Mouse (Mus musculus) left cerebral cortex, adult 9 months (tissue): ENCODE data around the gene Skida1.
"Not testable (repeated sequence)": the region's sequence is repeated elsewhere in the genome, so short reads cannot be mapped to it uniquely, and the experiment has no call there.

ENCODE experiments used
- DNase-seq, 2 experiments: peaks; one replicate each; pipeline ENCODE4 v3.0.0; 2022; ENCODE audit warnings: low spot score in 2 of 2

Skida1 gene

DNA sequence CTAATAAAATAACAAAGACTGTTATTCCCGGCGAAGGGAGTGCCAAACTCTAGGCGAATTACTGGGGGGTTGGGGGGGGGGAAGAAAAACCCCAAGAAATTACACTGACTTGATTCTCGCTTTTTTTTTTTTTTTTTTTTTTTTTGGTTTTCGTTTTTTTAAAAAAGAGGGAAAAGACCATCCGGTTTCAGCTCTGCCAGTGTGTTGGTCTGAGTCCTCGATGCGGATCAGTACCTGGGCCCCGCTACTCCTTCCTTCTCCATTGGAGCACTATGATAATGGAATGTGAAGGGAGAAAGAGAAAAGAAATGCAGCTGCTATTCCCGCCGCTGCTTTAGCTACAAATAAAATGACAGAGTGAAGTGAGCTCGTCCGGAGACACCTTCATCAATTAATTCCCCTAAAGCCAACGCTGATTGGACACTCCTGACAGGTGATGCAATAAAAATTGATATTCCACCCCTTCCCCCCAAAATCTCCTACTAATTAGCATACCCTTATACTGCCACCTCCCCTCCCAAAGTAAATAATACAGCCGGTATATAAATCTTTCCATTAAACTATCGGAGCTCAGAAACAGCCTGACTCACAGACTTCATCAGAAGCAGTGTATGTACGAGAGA, at the start of gene Skida1:
Skida1 (minus strand) TSS at position 599 of the 623 bp plus-strand sequence.
- DNase-seq: no peak

DNA sequence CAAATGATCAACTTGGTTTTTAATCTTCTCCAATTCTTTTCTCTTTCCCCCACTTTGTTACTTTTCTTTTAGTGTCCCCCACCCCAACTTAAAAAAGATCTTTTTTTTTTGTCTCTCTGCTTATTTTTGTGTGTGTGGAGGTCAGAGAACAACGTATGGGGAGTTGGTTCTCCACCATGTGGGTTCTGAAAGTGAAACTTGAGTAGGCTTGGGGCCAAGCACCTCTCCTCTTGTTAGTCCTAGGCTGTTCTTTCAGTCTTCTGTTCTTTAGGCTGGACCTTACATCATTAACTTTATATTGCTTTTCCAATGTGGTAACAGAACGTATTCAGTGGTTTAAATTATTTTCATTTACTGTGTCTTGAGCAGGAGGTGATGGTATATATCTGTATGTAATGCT, 47.0 kb upstream of the Skida1 start:
- no peak for DNase-seq

DNA sequence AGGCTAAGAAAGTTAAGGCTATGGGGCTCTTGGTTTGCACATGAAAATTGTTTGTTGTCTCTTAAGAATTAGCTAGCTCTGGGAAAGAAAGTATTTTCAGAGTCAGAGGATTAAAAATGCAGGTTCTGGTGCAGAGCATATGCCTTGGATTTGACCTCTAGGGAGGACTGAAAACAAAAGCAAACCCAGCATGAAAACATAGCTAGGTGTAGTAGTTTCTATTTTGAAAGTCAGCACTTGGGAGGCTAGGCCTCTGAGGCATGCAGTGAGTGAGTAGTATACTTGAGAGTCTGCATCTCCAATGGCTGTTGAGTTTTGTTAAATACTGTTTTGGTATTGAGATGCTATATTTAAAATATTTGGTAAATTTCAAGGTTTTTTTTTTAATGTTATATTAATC, 45.5 kb upstream of the Skida1 start:
- no peak for DNase-seq

DNA sequence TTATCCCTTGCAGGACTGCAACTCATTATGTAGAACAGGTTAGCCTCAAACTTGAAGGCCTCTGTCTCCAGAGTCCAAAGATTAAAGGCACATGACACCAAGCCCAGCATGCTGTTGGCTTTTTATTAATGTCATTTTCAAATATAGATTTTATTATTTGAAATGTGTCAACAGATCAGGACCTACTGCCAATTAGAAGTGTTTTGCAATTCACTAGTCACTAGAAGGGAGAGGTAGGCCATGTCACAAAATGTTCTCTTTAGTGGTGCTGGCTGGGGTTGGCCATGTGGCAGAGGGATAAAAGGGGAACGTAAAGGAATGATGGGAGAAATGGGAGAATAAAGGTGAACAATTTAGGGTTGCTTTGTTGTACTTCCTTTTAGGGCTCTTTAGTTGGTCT, 45.0 kb upstream of the Skida1 start:
- no peak for DNase-seq

DNA sequence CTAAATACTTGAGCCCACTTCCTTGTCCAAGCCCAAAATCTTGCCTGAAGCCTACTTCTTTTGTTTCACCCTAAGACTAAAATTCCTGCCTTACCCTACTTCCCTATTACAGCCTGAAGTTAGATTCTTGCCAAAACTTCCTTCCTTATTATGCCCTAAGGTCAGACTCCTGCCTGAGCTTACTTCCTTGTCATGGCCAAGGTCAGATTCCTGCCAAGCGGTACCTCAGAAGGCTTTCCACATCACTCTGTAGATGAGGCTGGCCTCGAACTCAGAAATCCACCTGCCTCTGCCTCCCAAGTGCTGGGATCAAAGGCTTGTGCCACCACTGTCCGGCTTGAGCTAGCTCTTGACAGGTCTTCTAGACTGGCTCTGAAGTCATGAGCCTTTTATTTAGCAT, 38.8 kb upstream of the Skida1 start:
- DNase-seq: not testable (repeated sequence)

DNA sequence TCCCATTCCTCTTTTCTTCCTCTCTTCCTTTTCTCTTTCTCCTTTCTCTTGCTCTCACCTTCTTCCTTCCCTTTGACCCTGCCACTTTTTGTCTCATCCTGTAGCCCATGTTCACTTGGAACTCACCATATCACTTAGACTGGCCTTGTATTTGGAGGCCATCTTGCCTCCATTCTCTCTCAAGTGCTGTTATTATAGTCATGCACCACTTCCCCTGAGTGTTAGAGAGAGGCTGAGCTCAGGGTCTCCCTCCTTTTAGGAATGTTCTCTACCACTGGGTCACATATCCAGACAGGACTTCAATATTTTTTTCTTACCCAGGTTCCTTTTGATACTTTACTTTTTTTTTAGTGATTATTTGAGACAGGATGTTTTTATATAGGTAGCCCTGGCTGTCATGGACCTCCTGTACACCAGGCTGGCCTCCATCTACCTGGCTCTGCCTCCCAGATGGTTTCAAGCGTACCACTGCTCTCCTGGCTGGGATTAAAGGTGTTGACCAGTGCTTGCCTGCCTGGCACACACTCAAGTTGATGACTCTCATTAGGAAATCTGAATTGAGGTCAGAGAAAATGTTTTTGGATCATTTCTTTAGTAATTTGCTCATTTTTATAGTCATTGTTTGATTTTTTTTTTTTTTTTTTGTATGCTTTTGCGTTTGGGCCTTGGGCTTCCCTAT, 31.5 kb upstream of the Skida1 start:
- DNase-seq: no peak

DNA sequence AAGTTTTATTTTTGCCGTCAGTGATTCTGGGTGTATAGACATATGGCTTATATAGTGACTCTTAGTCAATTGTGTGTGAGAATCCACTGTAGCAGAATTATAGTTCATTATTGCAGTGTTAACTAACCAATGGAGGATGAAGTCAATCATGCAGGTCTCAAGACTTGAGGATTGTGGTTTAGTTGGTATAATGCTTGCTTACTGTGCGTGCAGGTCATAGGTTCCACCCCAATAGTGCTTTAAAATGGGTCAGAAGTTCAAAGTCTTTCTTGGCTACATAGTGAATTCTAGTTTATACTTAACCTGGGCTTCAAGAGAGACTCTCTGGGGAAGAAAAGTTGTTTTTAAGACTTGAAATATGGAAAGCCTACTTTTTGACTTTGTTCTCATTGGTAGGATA, 23.1 kb upstream of the Skida1 start:
- DNase-seq: no peak

DNA sequence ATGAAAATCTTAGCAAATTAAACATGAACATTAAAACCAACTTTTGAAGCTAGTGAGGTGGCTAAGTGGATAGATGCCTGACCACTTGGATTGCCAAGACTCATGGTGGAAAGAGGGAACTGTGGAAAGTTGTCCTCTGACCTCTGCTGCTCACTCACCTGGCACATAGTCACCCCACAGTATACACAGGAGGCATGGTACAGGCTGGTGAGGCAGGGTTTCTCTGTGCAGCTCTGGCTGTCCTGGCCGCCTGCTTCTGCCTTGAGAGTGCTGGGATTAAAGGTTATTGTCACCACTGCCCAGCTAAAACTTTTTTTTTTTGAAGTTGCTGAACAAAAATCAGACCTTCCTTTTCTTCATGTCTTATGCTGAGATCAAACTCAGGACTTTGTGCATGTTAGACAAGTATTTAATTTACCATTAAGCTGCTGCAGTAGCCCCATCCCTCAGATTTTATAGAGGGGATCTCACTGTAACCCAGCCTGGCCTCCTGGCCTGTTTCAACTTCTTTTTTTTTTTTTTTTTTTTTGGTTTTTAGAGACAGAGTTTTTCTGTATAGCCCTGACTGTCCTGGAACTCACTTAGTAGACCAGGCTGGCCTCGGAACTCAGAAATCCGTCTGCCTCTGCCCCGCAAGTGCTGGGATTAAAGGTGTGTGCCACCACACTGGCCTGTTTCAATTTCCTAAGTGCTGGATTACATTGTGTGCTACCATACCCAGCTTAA, 19.4 kb upstream of the Skida1 start:
- no peak for DNase-seq

DNA sequence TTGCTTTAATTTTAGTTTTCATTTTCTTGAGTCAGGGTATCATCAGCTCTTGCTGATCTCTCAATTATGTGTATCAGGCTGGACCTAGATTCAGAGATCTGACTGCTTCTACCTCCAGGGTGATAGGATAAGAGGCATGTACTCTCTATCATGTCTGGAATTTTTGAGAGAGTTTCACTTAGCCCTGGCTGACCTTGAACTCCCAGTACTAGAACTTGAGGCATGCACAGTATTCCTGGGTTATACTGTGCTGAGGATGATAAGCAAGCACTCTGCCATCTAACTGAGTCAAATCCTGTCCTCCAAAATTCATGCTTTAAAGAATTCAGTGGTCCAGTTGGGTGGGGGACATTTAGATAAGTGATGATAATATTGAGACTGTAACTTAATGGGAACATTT, 17.6 kb upstream of the Skida1 start:
- DNase-seq: no peak

DNA sequence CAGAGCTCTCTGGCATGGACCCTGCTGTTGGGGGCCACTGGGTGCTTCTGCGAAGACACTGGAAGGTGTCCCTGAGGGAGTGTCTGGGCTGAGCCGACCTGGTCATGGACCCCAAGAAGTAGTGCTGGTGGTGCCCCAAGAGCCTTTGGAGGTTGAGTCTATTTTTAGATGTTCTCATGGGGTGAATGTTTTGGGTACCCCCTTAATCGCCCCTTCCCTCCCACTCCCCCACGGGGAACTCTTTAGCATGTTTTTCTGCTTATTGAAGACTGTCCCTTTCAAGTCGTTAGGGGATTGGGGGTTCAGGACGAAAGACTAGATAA, 16.8 kb upstream of the Skida1 start:
- no peak for DNase-seq

DNA sequence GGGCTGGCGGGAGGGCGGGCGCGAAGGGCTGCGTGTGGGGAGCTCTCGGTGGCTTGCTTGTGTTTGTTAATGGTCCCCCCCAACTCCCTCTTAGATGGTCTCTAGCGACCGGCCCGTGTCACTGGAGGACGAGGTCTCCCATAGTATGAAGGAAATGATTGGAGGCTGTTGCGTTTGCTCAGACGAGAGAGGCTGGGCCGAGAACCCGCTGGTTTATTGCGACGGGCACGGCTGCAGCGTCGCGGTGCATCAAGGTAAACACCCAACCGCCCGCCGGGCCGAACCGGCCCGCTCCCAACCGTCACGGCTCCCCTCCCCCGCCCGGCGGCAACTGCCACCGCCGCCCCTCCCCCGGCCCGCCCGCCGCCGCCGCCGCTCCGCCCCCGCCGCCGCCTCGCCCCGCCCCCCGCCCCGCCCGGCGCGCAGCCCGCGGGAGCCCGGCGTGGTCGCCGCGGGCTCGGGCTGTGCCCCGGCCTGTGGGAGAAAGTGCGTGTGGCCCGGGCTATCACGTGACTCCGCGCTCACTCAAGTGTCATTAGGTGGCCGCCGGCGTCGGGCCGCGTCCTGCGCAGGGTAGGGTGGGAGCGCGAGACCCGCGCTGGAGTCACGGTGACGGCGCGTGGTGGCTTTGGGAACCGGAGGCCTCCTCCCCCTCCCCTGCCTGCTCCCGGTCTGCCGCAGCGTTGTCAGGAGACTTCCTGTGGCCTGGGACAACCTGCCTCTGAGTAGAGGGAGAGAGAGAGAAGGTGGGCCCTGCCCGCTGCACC, 16.3 kb upstream of the Skida1 start:
- peak in 1 of 2 experiments; percentile 68 for DNase-seq

DNA sequence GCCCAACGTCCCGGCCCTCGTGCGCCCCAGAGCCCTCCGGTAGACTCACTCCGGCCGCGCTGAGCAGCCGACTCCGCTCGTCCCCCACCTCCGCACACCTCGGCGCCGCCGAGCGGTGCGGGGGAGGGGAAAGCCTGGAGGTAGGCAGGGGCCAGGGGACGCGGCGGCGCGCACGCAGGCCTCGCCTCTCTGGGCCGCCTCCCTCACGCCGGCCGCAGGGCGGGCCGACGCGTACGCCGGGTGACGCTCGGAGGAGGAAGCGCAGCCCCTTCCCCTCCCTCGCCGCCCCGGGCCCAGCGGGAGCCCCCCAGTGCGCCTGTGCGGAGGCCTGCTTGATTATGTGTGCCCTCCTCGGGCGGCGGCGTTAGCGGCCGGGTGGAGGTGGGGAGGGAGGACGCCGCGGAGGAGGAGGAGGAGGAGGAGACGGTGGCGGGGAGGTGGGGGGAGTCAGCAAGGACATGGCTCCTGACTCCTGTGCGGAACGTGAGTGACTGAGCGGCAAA, 15.6 kb upstream of the Skida1 start:
- DNase-seq: peak; percentile 87 to 89

DNA sequence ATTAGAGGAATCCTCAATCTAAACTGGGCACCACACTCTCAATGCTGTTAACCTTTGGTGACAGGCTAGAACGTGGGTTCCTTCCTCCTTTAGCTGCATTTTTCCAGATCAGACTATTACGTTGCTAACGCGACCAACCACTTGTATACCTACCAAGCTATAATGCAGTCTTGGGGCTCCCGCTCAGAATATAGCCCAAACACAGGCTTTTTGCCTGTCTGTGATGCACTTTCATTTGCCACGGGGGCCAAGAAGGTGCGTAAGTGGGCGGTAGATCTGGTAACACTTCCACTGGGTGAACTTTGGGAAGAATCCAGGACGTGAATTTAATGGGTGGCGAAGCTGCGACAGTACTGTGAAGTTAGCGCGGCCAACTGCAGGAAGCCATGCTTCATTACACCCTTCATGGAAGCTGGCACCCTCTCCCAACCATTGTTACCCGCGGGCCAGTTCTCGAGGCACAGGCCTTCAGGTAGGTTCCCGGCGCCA, 15.0 kb upstream of the Skida1 start:
- DNase-seq: peak; percentile 30 to 61

DNA sequence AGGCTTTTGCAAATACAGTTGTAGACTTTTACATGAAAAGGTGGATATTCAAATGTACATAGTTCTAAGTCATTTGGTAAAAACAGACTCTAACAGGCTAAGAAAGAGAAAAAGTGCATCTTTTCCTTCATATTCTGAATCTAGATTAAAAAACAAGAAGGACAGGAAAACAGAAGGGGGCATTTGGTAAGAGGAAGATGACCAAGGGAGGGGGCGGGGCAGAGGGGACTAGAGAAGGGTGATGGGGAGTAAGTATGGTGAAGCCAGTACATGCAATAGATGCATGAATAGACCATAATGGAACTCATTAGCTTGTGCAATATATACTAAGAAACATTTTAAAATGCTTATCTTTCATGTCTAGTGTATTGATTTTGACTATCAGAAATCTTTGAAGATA, 11.5 kb upstream of the Skida1 start:
- DNase-seq: no peak

DNA sequence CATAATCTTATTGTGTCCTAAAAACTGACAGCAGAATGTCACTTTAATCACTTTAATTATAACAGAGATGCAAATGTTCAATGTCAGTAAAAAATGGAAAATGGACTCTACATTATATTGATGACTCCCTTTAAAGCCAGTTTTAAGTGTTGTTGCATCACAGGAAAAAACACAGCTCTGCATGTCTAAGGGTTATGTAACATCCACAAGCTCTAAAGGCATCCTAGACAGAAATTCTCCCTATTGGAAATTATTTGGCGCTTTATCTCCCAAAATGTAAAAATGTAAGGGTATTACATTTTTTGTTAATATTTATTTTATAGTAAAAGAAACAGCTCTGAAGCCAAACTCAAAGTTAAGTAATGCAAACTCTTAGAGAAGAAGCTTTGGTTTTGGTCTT, 11.0 kb upstream of the Skida1 start:
- DNase-seq: no peak

DNA sequence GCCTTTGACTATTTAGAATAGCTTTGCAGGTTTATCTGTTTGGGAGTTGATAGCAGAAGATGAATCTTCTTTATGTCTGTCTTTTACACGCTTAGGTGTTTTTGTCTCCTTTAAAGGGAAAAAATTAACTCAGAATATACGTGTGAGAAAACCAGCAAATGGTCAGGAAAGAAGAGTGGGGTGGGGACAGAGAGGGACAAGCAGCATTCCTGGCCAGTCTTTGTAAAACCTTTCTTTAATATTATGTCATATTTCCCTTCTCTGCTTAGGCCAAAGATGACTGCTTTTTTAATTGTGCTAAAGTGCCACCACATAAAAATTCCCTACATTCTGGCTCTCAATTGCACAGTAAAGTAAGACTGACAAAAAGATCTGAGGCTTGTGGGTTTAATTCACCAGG, 10.2 kb upstream of the Skida1 start:
- no peak for DNase-seq

DNA sequence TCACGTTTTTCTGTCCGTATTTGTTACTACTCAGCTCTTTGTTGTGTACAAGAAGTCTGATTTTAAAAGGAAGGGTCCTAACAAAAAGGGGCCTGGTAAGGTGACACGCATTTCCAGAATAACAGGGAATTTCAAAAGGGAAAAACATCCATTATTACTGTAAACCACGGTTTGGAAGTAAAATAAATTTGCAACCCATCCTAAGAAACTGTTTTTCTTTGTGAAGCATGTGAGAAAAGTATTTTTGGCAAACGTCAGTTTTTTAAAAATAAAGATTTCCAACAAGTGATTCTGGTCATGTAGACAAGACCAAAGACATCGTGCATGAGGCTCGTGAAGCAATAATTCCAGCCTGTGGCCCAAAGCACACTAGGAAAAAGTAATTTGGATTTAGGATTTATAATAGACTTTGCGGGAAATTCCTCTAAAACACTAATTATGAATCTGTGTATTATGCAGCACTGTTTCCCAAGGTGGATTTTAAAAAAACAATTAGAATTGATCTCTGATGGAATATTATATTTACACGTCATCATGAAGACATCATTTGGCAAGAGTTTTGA, 9.4 kb upstream of the Skida1 start:
- no peak for DNase-seq

DNA sequence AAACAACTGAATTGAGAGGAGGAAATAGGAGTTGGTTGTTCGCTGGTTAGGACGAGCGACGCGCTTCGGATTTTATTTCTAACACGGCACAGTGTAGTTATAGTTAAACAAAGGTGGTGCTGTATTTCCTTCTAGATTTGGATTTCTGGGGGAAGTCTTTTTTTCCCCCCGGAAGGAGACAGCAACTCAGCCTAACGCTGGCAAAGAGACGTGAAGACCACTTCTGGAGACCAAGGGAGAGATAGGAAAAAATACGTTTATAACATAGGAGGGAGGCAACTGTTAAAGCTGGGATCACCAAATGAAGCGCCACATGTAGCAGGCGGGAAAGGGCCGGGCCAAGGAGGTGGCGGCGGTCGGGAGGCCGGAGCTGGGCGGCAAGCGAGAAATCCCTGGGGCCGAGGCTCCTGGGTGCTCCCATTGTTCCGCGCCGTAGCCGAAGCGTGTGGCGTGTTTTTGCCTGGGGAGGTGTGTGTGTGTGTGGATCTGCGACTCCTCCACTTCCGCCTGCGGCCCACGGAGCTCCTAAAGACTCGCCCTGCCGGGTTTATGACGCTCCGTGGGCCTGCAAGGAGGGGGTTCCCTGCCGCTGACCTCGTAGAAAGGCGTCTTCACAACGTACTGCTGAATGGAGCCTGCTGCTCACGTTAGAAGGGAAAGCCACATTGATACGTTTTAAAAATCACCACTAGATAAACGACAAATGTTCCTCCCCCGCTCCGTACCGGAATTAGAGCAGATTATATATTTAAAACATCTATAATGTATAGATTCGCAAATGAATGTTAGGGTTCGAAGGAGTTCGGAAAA, 8.7 kb upstream of the Skida1 start:
- peak in 1 of 2 experiments; percentile 60 for DNase-seq

DNA sequence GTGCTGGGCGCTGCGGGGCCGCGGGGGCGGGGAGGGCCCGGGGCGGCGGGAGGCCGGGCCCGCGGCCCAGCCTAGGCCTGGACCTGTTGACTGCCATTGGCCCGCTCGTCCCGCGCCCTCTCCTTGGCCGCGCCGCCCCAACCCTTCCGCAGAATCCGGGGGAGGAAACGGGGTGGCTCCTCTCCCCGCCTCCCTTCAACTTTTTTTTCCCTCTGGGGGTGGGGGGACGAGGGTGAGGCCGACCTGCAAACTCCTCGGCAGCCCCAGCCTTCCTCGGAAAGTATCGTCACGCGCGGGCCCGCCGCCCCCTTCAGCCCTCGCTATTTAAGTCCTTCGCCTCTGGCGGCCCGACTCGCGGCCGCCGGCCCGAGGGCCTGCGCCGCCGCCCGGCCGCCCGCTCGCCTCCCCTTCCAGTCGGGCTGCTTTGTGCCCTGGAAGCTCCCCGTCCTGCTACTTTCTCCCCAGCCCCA, 8.0 kb upstream of the Skida1 start:
- peak; percentile 75 to 84 for DNase-seq

DNA sequence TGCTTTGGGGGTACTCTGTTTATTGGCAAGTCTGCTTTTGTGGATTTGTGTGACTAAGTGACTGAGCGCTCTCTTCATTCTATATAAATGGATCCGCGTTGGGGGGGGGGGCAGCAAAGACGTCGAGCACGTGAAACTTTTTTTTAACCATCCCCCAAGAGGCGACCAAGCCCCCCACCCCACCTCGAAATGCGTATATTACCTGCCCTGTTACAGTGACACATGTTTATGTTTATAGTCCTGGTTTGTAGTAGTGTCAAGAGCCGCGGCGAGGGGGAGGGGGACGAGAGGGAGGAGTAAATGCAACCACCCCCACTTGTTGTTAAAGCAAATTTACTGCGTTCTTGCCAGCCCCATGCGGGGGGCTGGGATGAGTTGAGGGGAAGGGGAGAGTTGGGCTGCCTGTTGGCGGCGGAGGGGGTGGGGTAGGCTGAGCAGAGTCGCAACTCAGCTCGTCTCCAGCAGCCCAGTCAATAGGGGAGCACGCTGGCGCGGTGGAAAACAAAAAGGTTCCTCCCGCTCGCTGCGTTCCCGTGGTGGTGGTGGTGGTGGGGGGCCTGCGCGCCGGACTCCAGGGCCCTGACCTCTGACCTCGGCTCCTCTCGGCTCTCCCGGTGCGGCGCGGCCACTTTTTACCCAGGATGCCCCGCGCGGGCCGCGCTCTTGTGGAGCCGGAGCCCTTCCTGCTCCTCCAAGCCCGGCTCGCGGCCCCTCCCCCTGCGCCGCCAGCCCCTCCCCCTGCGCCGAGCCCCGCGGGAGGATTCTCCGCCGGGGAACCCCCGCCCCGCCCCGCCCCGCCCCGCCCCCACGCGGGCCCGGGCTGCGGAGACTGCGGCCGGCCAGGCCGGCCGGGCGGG, 7.3 kb upstream of the Skida1 start:
- DNase-seq: peak; percentile 78 to 89
